In the genomic region with DNA sequence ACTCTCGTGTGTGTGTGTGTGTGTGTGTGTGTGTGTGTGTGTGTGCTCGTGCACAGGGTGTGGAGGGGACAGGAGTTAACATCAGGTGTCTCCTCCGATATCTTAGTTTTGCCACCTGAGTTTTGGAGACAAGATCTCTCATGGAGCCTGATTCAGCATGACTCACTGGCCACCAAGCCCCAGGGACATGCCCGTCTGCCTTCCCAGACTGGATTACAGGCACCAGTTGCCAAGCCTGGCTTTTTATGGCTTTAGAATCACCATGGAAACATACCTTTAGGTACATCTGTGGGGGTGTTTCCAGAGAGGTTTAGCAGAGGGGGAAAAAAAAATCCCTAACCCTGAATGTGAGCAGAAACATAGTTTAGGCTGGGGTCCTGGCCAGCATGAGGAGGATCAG, we compare ENCODE assay signal across 15 mouse cellular contexts.
DNase-seq lines count a peak whose midpoint lies in the region; ATAC-seq lines count a peak whose summit lies in the region.
"Had no signal": no experiment of that assay in that cellular context is flagged by ENCODE, and none has a peak within 500 bp of the region (broad histone marks: within the 10 kb centered on the region; RNA-seq: fewer than 3 reads in every experiment).

No protein-coding gene starts in this region.

- DNase-seq in frontal cortex, postnatal 25 days (ENCODE audit: low spot score in 2 of 2), result no peak
- peak; percentile 14 for DNase-seq in retina, postnatal 1 day
- DNase-seq in retina, embryonic 14.5 days (ENCODE audit: low spot score), result no peak
- DNase-seq in brain, adult 2 months (ENCODE audit: low read depth, low spot score), result peak; percentile 74
- peak; percentile 28 for DNase-seq in right cerebral cortex, postnatal 25 days
- no peak for DNase-seq in ovary, adult 18-20 months (ENCODE audit: low spot score)
- DNase-seq: adrenal gland, adult 8-10 months; cerebellum, adult 18-20 months; cerebellum, postnatal 14 days; kidney, adult 9 months; kidney, postnatal 14 days; lung, embryonic 14.5 days; spleen, adult 18-20 months had no signal

- ATAC-seq in frontal cortex, adult (ENCODE audit: low TSS enrichment), result peak; percentile 57
- ATAC-seq: midbrain, embryonic 13.5 days had no signal

Comparison
In these comparisons a context has a peak if more than half of its experiments do, and no peak if none do; other contexts are left out.
1. DNase-seq: peak in retina, postnatal 1 day (single experiment), brain, adult 2 months (single experiment) and right cerebral cortex, postnatal 25 days (single experiment); none in frontal cortex, postnatal 25 days (0 of 2), retina, embryonic 14.5 days (single experiment) and ovary, adult 18-20 months (single experiment).